Mouse (Mus musculus): ENCODE measurements around the gene Ppp1r14c. TPM values are rescaled to one million over a fixed set of nuclear protein-coding genes. Genes with fewer than 3 reads are reported as not detected.
A peak's percentile ranks its signal among the peaks of the same experiment; 100 is the strongest.

Ppp1r14c gene
- polyA plus RNA-seq, 1 experiment from 2014 or later, result 2.9 TPM

- ATAC-seq (ENCODE audit: low FRiP score, low TSS enrichment) (no peak), DNase-seq (ENCODE audit: low spot score) (no peak)
- Histone ChIP-seq H3K4me3 (ENCODE audit: low read depth, low read length) (no peak overlapping the region), H3K36me3 (ENCODE audit: control insufficient read depth, insufficient read depth, low read length) (no peaks in the 10 kb centered on the region), H3K9me3 (ENCODE audit: control insufficient read depth, low read length) (no peaks in the 10 kb centered on the region), H3K27me3 (ENCODE audit: control insufficient read depth, insufficient read depth, low read length) (no peaks in the 10 kb centered on the region), H3K9ac (ENCODE audit: low read length) (no peak overlapping the region), H3K4me1 (replicated peaks; ENCODE audit: control insufficient read depth, insufficient read depth) (no peaks in the 10 kb centered on the region), H3K4me2 (replicated peaks; ENCODE audit: low read depth) (no peak overlapping the region), H3K27ac (replicated peaks) (no peak overlapping the region)
- WGBS, result 70% methylated on average over 10 of the region's 10 CpGs
- no peak for TF ChIP-seq EP300 (optimal IDR thresholded peaks at IDR 0.05)
- no peak for TF ChIP-seq CTCF (IDR thresholded peaks at IDR 0.05; ENCODE audit: low read depth)
Measured at GRCm38 (mm10) chr10:3396008-3396795, 30.3 kb downstream of the Ppp1r14c start.

- DNase-seq (ENCODE audit: low spot score) (no peak), ATAC-seq (ENCODE audit: low FRiP score, low TSS enrichment) (no peak)
- TF ChIP-seq EP300 (optimal IDR thresholded peaks at IDR 0.05), result no peak
- 0 out of 2 replicates have a peak, but pooled peaks have one; percentile 5 for TF ChIP-seq CTCF (IDR thresholded peaks at IDR 0.05; ENCODE audit: low read depth)
- Histone ChIP-seq H3K4me2 (replicated peaks; ENCODE audit: low read depth) (no peak overlapping the region), H3K9ac (ENCODE audit: low read length) (no peak overlapping the region), H3K36me3 (ENCODE audit: control insufficient read depth, insufficient read depth, low read length) (no peaks in the 10 kb centered on the region), H3K27me3 (ENCODE audit: control insufficient read depth, insufficient read depth, low read length) (no peaks in the 10 kb centered on the region), H3K9me3 (ENCODE audit: control insufficient read depth, low read length) (no peaks in the 10 kb centered on the region), H3K4me1 (replicated peaks; ENCODE audit: control insufficient read depth, insufficient read depth) (no peaks in the 10 kb centered on the region), H3K4me3 (ENCODE audit: low read depth, low read length) (no peak overlapping the region), H3K27ac (replicated peaks) (no peak overlapping the region)
- 80% methylated on average over 3 of the region's 3 CpGs for WGBS
Measured at GRCm38 (mm10) chr10:3397406-3397805, 31.5 kb downstream of the Ppp1r14c start.

- Histone ChIP-seq H3K36me3 (ENCODE audit: control insufficient read depth, insufficient read depth, low read length) (no peaks in the 10 kb centered on the region), H3K4me1 (replicated peaks; ENCODE audit: control insufficient read depth, insufficient read depth) (no peaks in the 10 kb centered on the region), H3K9me3 (ENCODE audit: control insufficient read depth, low read length) (no peaks in the 10 kb centered on the region), H3K9ac (ENCODE audit: low read length) (no peak overlapping the region), H3K27ac (replicated peaks) (no peak overlapping the region), H3K4me2 (replicated peaks; ENCODE audit: low read depth) (no peak overlapping the region), H3K4me3 (ENCODE audit: low read depth, low read length) (no peak overlapping the region), H3K27me3 (ENCODE audit: control insufficient read depth, insufficient read depth, low read length) (no peaks in the 10 kb centered on the region)
- TF ChIP-seq EP300 (optimal IDR thresholded peaks at IDR 0.05) (no peak), CTCF (IDR thresholded peaks at IDR 0.05; ENCODE audit: low read depth) (no peak)
- ATAC-seq (ENCODE audit: low FRiP score, low TSS enrichment), result no peak
- WGBS, result 74% methylated on average over 5 of the region's 5 CpGs
- no peak for DNase-seq (ENCODE audit: low spot score)
Measured at GRCm38 (mm10) chr10:3398051-3398450, 32.2 kb downstream of the Ppp1r14c start.

- ATAC-seq (ENCODE audit: low FRiP score, low TSS enrichment) (no peak), DNase-seq (ENCODE audit: low spot score) (no peak)
- H3K4me2 ChIP-seq (replicated peaks; ENCODE audit: low read depth), result no peak overlapping the region
- H3K9ac ChIP-seq (ENCODE audit: low read length), result no peak overlapping the region
- WGBS, result 76% methylated on average over 5 of the region's 5 CpGs
- no peak overlapping the region for H3K27ac ChIP-seq (replicated peaks)
- no peak overlapping the region for H3K4me3 ChIP-seq (ENCODE audit: low read depth, low read length)
- no peak for TF ChIP-seq EP300 (optimal IDR thresholded peaks at IDR 0.05)
- no peak for TF ChIP-seq CTCF (IDR thresholded peaks at IDR 0.05; ENCODE audit: low read depth)
- no peaks in the 10 kb centered on the region for H3K4me1 ChIP-seq (replicated peaks; ENCODE audit: control insufficient read depth, insufficient read depth)
- no peaks in the 10 kb centered on the region for H3K36me3 ChIP-seq (ENCODE audit: control insufficient read depth, insufficient read depth, low read length)
- no peaks in the 10 kb centered on the region for H3K9me3 ChIP-seq (ENCODE audit: control insufficient read depth, low read length)
- H3K27me3 ChIP-seq (ENCODE audit: control insufficient read depth, insufficient read depth, low read length), result no peaks in the 10 kb centered on the region
Measured at GRCm38 (mm10) chr10:3402284-3402683, 36.4 kb downstream of the Ppp1r14c start.

GRCm38 (mm10) chr10:3403416-3404137 lies 37.7 kb downstream of the Ppp1r14c start:
- no peaks in the 10 kb centered on the region for H3K27me3 ChIP-seq (ENCODE audit: control insufficient read depth, insufficient read depth, low read length)
- H3K36me3 ChIP-seq (ENCODE audit: control insufficient read depth, insufficient read depth, low read length), result no peaks in the 10 kb centered on the region
- no peak overlapping the region for H3K4me3 ChIP-seq (ENCODE audit: low read depth, low read length)
- WGBS, result 60% methylated on average over 7 of the region's 7 CpGs
- H3K4me2 ChIP-seq (replicated peaks; ENCODE audit: low read depth), result no peak overlapping the region
- H3K9me3 ChIP-seq (ENCODE audit: control insufficient read depth, low read length), result no peaks in the 10 kb centered on the region
- DNase-seq (ENCODE audit: low spot score), result no peak
- no peak overlapping the region for H3K9ac ChIP-seq (ENCODE audit: low read length)
- H3K4me1 ChIP-seq (replicated peaks; ENCODE audit: control insufficient read depth, insufficient read depth), result no peaks in the 10 kb centered on the region
- TF ChIP-seq EP300 (optimal IDR thresholded peaks at IDR 0.05), result no peak
- no peak for TF ChIP-seq CTCF (IDR thresholded peaks at IDR 0.05; ENCODE audit: low read depth)
- no peak overlapping the region for H3K27ac ChIP-seq (replicated peaks)
- ATAC-seq (ENCODE audit: low FRiP score, low TSS enrichment), result no peak

- TF ChIP-seq CTCF (IDR thresholded peaks at IDR 0.05; ENCODE audit: low read depth) (no peak), EP300 (optimal IDR thresholded peaks at IDR 0.05) (no peak)
- no peak for DNase-seq (ENCODE audit: low spot score)
- ATAC-seq (ENCODE audit: low FRiP score, low TSS enrichment), result no peak
Measured at GRCm38 (mm10) chr10:3404362-3404761, 38.5 kb downstream of the Ppp1r14c start.

More at GRCm38 (mm10) chr10:3404362-3404761, 38.5 kb downstream of the Ppp1r14c start:
- Histone ChIP-seq H3K36me3 (ENCODE audit: control insufficient read depth, insufficient read depth, low read length) (no peaks in the 10 kb centered on the region), H3K27ac (replicated peaks) (no peak overlapping the region), H3K9ac (ENCODE audit: low read length) (no peak overlapping the region), H3K4me2 (replicated peaks; ENCODE audit: low read depth) (no peak overlapping the region), H3K4me1 (replicated peaks; ENCODE audit: control insufficient read depth, insufficient read depth) (no peaks in the 10 kb centered on the region), H3K27me3 (ENCODE audit: control insufficient read depth, insufficient read depth, low read length) (no peaks in the 10 kb centered on the region), H3K4me3 (ENCODE audit: low read depth, low read length) (no peak overlapping the region), H3K9me3 (ENCODE audit: control insufficient read depth, low read length) (no peaks in the 10 kb centered on the region)
- WGBS, result 89% methylated on average over 4 of the region's 4 CpGs

Data from stomach, postnatal 0 days (tissue).